Mouse (Mus musculus): ENCODE results near the gene Abhd14a.
"Not testable (repeated sequence)": the region's sequence is repeated elsewhere in the genome, so short reads cannot be mapped to it uniquely, and the experiment has no call there.

The Abhd14a gene

DNA sequence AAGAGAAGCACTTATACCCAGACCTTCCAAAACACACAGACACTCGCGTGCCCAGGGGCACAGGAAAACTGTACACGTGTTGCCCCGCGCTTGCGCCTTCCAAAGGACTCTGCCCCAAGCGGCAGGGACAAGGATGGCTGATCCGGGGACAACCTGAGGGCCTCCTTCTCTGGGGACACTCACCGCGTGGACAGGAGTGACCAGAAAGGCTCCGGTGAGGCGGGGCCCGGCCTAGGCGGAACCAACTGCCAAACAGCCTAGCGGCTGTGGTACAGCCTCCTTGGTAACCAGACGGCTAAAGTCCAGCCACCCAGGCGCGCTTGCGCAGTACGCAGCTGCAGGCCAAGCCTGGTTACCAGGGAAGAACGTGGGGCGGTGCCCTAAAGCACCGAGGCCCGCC lies at the start of gene Abhd14a, which contains the start of gene Abhd14b:
Gene Abhd14a (minus strand): TSS at position 331 of the 400 bp plus-strand sequence.
Gene Abhd14b (plus strand): TSS at position 112 of the 400 bp plus-strand sequence.
- DNase-seq (ENCODE audit: inconsistent age in 2 of 2, low spot score in 1 of 2), result peak; percentile 97 to 98

DNA sequence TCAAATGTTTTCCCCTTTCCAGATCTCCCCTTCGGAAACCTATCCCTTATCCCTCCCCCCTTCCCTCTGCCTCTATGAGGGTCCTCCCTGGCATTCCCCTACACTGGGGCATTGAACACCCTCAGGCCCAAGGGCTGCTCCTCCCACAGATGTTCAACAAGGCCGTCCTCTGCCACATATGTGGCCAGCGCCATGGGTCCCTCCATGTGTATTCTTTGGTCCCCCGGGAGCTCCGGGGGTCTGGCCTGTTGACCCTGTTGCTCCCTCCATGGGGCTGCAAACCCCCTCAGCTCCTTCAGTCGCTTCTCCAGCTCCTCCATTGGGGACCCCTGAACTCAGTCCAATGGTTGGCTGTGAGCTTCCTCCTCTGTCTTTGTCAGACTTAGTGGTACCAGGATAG lies 40.1 kb upstream of the Abhd14a start:
- not testable (repeated sequence) for DNase-seq (ENCODE audit: inconsistent age in 2 of 2, low spot score in 1 of 2)

DNA sequence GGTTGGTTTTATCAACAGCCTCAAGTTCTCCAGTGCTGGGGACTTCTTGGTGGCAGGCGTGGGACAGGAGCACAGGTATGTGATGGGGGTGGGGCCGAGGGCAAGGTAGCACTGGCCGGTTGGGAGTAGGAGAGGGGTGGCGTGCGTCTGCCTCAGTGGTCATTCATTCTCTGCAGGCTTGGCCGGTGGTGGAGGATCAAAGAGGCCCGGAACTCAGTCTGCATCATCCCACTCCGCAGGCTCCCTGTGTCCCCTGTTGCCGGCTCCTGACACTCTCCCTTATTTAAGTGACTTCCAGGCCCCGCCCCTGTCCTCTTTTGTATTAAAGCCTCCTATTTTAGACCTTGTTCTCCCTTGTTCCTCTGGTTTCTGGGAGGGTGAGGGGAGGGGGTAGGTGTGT lies 37.6 kb upstream of the Abhd14a start:
- DNase-seq (ENCODE audit: inconsistent age in 2 of 2, low spot score in 1 of 2), result no peak

DNA sequence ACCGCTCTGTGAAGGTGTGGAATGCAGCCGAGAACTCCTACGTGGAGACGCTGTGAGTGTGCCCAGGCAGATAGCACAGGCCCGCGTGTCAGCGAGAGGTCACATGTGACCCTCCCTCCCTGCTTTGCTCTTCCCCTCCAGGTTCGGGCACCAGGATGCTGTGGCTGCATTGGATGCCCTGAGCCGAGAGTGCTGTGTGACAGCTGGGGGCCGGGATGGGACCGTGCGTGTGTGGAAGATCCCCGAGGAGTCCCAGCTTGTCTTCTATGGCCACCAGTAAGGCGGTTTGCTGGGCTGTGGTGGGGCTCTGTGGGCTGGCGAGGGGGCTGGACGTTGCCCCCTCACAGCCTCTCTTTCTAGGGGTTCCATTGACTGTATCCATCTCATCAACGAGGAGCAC lies 36.1 kb upstream of the Abhd14a start:
- peak in 1 of 2 experiments; percentile 16 for DNase-seq (ENCODE audit: inconsistent age in 2 of 2, low spot score in 1 of 2)

DNA sequence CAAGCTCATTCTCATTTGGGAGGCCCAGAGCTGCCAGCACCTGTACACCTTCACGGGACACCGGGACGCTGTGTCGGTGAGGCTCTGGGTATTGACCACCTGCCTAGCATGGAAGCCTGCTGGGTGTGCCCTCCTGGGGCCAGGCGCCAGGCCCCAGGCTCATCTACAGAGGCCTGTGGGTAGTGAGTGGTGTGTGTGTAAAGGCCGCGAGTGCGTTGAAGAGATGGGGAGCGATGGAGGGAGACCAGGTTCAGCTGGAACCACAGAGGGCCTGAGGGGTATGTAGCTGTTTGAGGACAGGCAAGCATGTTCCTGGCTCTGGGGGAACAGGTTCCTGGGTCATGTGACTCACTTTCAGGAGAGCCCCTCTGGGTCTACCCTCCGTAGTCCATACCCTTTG lies 35.7 kb upstream of the Abhd14a start:
- no peak for DNase-seq (ENCODE audit: inconsistent age in 2 of 2, low spot score in 1 of 2)

DNA sequence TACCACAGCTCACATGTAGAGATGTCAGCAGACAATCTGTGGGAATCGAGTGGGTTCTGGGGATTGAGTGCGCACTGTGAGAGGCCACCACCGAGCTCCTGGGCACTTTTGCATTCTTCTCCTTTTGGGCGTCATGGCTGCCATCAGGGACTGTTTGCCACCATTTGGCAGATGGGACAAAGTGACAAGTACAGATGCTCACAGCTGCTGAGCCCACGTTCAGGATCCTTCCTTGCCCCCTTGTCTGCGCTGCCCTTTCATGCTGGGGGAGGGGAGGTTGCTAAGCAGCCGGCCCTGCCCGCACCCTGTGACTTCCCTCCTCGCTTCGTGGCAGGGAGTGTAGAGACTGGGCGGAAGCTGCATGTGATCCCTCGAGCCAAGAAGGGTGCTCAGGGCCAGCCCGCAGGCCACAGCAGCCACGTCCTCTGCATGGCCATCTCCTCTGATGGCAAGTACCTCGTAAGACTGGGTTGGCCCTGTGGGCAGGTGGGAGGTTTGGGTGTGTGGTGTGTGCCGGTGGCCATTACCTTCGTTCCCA lies 35.2 kb upstream of the Abhd14a start:
- DNase-seq (ENCODE audit: inconsistent age in 2 of 2, low spot score in 1 of 2), result no peak

DNA sequence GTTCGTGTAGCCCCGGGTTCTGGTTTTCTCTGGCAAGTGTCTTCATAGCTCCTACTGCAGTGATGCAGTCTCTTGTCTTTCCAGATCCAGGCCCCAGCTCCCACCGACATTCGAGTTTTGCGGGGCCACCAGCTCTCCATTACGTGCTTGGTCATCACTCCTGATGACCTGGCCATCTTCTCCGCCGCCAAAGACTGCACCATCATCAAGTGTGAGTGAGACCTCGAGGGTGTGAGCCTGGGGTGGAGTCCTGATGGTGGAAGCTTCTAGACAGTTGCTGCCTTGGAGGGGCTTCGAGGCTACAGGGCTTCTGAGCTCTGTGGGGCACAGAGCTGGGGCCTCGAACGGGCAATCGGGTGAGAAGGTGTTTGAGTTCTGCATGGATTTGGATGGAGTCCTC lies 34.2 kb upstream of the Abhd14a start:
- no peak for DNase-seq (ENCODE audit: inconsistent age in 2 of 2, low spot score in 1 of 2)

DNA sequence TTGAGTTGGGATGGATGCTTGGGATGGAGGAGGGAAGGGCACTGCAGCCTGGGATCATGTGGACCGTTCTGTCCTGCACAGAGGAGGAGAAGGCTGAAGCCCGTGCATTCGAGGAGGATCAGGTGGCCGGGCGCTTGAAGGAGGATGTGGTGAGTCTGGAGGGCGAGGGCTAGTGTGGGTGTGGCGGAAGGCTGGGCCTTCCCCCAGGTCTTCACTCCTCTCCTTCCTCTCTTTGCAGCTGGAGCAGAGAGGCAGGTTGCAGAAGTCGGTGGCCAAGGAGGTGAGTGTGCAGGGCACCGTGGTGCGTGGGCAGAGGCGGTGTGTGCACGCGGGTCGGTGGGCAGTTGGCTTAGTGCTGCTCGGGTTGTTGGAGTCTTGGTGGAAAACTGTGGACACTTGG lies 33.6 kb upstream of the Abhd14a start:
- peak in 1 of 2 experiments; percentile 18 for DNase-seq (ENCODE audit: inconsistent age in 2 of 2, low spot score in 1 of 2)

DNA sequence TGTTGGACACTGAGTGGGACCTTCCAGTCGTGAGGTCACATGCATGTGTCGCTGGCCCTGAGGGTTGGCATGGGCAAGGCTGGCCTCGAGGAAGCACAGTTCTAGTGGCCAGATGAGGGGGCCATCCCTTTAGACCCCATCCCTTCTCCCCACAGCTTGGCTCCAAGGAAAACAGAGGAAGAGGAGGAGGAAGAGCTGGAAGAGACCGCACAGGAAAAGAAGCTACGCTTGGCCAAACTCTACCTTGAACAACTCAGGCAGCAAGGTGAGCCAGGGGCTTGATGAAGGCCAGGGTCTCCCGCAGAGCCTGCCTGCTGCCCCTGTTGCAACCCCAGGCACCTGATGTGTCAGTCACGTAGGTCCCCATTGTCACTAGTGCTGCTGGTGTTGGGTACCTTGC lies 33.1 kb upstream of the Abhd14a start:
- DNase-seq (ENCODE audit: inconsistent age in 2 of 2, low spot score in 1 of 2), result peak in 1 of 2 experiments; percentile 30

DNA sequence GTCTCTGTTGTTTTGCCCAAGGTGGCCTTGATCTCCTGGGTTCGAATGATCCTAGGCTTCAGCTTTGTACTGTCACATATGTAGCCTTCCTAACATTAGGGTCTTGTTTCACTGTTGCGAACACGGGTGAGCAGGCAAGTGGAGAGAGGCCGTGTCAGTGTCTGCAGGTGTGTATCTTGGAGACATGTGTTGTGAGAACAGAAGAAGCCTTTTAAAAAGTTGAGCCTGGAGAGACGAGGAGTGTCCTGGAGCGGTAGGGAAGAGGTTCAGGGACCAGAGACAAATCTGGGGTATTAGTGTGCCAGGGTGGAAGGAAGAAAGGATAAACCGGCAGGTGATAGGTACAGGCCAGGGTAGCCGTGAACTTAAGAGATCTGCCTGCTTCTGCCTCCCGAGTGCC lies 30.6 kb upstream of the Abhd14a start:
- DNase-seq (ENCODE audit: inconsistent age in 2 of 2, low spot score in 1 of 2), result peak in 1 of 2 experiments; percentile 7

DNA sequence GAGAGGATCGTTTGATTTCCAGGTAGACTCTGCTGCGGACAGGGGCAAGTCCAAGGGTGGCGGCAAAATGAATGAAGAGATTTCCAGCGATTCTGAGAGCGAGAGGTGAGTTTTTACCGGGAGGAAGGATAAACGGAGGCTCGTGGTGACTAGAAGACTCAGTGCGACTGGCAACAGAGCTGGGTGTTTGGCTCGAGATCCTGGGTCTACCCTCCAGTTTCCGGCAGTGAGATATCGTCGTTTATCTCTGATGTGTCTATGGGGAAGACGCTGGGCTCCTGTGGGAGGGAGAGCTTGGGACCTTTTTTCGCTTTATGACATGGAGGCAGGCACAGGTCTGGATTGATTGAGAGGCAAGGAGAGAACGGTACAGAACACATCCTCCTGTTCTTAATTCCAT lies 30.2 kb upstream of the Abhd14a start:
- DNase-seq (ENCODE audit: inconsistent age in 2 of 2, low spot score in 1 of 2), result peak in 1 of 2 experiments; percentile 51

DNA sequence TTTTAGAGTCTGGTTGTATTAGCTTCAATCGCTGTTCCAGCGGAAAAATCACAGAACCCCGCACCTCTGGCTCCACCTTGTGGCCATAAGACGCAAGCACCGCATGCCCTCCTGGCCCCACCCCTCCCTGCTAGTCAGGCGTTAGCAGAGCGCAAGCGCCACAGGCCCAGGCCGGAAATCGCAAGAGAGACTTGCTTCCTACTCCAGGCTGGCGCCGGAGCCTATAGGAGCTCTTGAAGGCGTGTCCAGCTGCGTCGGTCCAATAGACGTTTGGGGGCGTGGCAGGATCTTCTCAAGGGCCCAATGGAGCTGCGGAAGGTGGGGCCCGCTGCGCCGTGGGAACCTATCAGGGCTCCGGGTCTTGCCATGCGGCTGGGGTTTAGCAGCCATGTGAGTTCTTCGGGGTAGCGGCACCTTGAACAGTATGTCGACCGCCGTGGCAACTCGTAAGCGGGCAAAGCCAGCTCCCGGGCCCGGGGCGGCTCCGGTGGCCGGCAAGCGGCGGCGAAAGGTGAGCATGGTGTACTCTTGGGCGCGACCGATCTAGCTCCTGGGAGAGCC lies 29.5 kb upstream of the Abhd14a start, which contains the start of gene Parp3:
Gene Parp3 (minus strand): TSS at position 26 of the 561 bp plus-strand sequence.
- DNase-seq (ENCODE audit: inconsistent age in 2 of 2, low spot score in 1 of 2), result peak; percentile 100

DNA sequence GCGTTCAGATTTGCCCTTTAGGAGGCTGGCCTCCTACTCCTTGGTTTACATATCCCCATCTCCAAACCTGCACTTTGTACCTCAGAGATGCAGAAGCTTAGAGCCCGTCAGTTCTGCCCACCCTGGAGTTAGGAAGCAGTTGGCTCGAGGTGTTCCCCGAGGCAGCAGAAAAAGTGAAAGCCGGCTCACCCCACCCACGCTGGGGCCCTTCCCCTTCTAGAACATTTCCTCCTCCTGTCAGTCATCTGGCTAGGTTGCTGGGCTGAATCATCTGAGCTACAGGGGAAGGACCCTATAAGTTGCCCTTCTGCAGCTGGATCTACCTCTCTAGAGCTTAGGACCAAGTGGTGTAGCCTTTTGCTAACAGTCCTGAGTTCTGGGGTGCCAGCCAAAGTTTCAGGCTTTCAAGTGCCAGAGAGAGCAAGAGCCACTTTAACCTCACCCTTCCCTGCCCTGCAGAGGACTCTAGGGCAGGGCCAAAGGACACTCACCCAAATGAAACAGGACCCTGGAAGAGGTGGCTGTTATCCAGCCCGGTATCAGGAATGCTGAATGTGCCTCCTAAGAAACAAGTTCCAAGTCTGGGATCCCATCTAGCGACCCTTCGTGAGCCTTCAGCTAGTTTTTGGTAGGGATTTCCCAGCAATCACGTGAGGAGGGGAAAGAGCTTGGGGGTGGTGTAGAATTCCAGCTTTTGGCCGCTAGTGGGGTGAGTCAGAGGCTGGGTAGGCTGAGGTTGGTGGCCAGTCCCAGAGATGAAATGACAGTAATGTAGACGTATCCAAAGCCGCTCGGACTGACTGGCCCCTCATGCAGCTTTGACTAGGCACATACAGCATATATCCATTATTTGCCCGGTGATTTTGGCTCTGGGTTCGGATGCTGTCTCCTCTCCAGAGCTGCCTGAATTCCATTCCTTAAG lies 28.8 kb upstream of the Abhd14a start:
- peak; percentile 83 to 94 for DNase-seq (ENCODE audit: inconsistent age in 2 of 2, low spot score in 1 of 2)

DNA sequence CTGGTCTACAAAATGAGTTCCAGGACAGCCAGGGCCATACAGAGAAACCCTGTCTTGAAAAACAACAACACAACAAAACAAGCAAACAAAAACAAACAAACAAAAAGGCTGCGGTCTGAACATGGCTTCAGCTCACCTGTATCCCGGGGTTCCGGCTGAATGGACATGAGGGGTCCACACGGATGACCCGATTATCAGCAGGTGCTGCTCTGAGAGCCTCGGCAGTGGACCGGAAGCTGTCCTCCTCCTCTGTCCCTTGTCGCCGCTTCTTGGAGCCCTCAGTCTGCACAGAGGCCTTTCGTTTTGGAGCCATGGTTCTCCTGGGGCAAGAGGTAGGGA lies 28.2 kb upstream of the Abhd14a start, which contains the start of gene Rrp9:
Gene Rrp9 (plus strand): TSS at position 301 of the 339 bp plus-strand sequence.
- no peak for DNase-seq (ENCODE audit: inconsistent age in 2 of 2, low spot score in 1 of 2)

DNA sequence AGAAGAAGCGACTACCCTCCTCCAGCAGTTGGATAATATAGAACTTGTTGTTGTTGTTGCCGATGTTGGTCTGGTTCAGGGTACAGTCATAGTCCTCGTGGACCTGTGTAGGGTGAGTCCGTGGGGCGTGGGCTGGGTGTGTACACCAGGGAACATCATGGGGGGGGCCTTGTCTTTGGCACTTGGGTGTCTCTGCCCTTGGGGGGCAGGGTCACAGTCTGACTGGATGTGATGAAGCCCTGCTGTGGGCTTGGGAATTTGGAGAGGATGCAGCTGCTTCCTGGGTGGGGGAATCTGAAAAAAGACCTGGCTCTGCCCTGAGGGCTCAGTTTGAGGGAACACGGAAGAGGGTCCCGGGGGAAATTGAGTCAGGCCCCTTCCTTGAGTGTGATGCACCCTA lies 27.6 kb upstream of the Abhd14a start:
- peak; percentile 46 to 57 for DNase-seq (ENCODE audit: inconsistent age in 2 of 2, low spot score in 1 of 2)

DNA sequence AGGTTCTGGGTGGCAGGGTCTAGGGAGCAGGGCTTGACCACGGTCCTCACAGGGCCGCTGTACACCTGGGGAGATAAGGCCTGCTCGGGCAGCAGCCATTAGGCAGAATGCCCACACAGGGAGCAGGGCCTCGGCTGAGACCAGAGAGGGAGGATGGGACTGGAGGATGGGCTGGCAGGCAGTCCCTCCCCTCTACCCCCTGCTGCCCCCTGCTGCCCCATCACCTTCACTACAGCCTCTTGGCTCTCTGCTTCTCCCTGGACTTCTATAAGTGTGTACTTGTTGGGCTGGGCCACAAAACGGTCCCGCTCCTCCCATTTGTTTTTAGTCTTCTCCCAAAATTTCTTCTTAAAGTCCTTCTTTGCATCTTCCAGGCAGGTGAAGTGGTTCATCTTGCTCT lies 27.0 kb upstream of the Abhd14a start:
- peak; percentile 78 to 91 for DNase-seq (ENCODE audit: inconsistent age in 2 of 2, low spot score in 1 of 2)

DNA sequence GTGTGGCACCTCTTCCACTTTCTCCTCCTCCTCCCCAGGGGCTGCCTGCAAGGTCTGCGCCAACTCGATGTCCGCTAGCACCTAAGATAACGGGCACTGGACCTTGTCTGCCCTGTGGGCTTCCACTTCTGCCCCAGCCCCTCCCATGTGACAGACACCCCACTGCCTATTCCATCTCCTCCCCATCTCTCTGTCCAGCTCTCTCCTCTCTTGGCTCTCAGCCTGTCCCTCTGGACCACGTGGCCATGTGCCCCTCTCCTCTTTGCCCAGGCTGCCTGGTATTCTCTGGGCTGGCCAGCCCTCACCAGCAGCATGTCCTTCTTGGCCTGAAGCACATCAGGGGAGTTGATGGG lies 26.3 kb upstream of the Abhd14a start:
- DNase-seq (ENCODE audit: inconsistent age in 2 of 2, low spot score in 1 of 2), result peak; percentile 34 to 52

DNA sequence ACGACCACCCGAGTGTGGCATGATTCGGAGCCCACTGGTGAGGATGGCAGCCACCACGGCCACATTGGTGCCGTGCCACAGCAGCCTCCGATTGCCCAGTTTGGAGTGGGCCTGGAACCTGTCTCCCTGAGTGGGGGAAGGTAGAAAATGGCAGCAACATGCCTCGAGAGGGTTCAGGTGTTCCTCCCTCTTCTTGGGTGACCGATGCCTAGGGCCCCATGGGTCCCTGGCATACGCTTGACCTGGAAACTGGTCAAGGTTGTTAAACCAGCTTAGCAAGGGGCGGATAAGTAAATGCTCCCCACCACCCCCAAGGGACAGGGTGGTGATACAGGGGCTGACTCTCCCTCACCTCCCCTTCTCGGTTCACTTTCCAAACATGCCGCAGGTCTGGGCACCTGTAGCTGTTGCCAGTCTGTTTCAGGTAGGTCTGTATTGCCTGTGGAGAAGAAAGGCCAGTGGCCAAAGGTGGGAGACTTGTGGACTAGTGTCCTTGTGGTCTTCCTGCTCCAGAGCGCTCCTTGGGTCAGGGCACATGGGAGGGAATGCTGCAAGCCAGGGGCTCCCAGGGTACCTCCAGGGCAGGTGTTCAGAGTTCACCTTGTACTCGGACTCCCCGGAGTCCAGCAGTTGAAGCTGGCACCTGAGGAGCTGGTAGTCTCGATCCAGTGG lies 25.7 kb upstream of the Abhd14a start:
- DNase-seq (ENCODE audit: inconsistent age in 2 of 2, low spot score in 1 of 2), result peak in 1 of 2 experiments; percentile 39

DNA sequence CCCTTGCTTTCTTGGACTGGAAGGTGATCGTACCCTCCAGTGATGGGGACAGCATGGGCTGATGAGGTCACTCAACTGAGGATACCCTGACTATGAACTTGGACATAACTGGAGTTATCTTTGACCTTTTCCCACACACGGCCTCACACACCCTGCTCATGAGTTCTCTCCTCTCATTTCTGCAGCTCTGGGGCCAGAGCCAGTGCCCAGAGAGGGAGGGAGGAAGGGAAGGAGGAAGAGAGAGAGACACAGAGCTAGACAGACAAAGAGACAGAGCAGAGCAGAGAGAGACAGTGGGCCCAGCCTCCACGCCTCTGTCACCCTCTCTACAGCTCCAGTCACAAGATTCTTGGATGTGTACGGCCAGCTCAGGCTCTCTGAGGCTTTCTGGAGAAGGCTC lies 24.8 kb upstream of the Abhd14a start:
- peak in 1 of 2 experiments; percentile 17 for DNase-seq (ENCODE audit: inconsistent age in 2 of 2, low spot score in 1 of 2)

DNA sequence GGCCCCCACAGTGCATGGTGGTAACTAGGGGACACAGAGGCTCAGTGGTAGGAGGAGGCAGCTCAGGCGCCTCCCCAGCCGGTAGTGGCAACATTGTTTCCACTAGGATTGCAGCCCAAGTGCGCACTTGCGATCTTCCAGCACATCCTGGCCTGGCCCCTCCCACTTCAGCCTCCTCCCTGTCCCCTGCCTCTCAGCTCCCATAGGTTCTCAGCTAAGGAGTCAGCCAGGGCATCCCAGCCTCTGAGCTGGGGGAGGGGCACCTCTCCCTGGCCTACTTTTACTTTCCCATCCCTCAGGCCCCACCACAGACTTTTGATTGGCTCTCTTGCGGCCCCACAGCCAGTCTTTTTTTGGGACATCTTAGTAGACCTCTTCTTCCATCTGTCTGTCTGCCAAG lies 24.4 kb upstream of the Abhd14a start:
- DNase-seq (ENCODE audit: inconsistent age in 2 of 2, low spot score in 1 of 2), result peak; percentile 71 to 73

DNA sequence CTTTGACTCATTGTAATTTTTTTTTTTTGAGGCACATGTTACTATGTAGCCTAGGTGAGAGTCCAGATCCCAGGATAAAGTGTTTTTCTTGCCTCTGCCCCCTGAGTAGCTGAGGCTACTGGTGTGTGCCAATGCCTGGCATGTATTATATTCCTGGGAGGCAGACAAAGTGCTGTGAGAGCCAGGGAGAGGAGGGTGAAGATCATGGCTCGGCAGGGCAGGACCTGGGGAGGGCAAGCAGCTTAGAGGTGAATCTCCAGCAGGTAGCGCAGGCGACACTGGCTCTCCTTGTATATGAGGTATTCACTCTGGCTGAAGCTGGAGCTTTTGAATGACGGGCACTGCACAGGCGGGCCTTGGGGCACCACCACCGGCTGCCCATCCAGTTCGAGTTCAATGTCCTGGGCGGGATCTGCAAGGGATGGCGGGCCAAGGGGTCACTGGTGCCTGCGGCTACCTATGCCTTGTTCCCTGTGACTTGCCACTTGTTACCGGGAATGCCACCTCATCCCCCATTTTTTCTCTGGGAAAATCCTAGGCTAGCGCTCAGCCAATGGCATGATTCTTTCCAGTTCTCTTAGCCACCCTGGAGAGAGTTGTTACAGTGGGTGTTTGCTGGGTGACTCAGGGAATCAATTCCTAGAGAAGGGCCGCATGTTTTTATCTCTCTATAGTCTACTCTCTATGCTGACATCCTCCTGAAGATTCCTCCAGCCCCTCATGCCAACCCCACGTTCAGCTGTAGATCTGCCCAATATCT lies 23.7 kb upstream of the Abhd14a start:
- DNase-seq (ENCODE audit: inconsistent age in 2 of 2, low spot score in 1 of 2), result peak; percentile 15 to 23

All from adrenal gland, adult (tissue).